Mouse (Mus musculus) hindbrain, embryonic 12.5 days (tissue): ENCODE measurements around the gene Btk. TPM values are rescaled to one million over a fixed set of nuclear protein-coding genes. Genes with fewer than 3 reads are reported as not detected.

Experiments used
- ATAC-seq: fragments of 200-750 bp; cut with Nextera tagmentation; 2 replicates; pipeline ENCODE4 v1.8.0; 2017; ENCODE audit warnings: moderate TSS enrichment; ENCODE audit not compliant: low FRiP score
- H3K27ac ChIP-seq: fragments of 300-500 bp; sonication (generic); 2 replicates; pipeline ENCODE4 v1.5.1; 2016; ENCODE audit warnings: mild to moderate bottlenecking
- H3K27me3 ChIP-seq: fragments of 300-500 bp; sonication (generic); 2 replicates; pipeline ENCODE4 v1.6.1; 2016; ENCODE audit warnings: mild to moderate bottlenecking
- H3K36me3 ChIP-seq: fragments of 300-500 bp; sonication (generic); 2 replicates; pipeline ENCODE4 v1.6.1; 2016; ENCODE audit warnings: mild to moderate bottlenecking
- H3K4me1 ChIP-seq: fragments of 300-500 bp; sonication (generic); 2 replicates; pipeline ENCODE4 v1.6.1; 2016
- H3K4me2 ChIP-seq: fragments of 300-500 bp; sonication (generic); replicated peaks from 2 replicates; pipeline ENCODE4 v1.6.1; 2016; ENCODE audit warnings: mild to moderate bottlenecking
- H3K4me3 ChIP-seq: fragments of 300-500 bp; sonication (generic); 2 replicates; pipeline ENCODE4 v1.5.1; 2016; ENCODE audit warnings: mild to moderate bottlenecking
- H3K9ac ChIP-seq: fragments of 300-500 bp; sonication (generic); 2 replicates; pipeline ENCODE4 v1.6.1; 2016; ENCODE audit warnings: mild to moderate bottlenecking, moderate library complexity
- H3K9me3 ChIP-seq: fragments of 300-500 bp; sonication (generic); replicated peaks from 2 replicates; pipeline ENCODE4 v1.6.1; 2016; ENCODE audit warnings: mild to moderate bottlenecking
- WGBS: fragments of 180-500 bp; shearing (Covaris S2); methylation state at CpG from one replicate; pipeline ENCODE4 v1.1.7; 2016; 5-methylcytosine and 5-hydroxymethylcytosine counted together
- polyA plus RNA-seq: library from polyadenylated mRNA; unstranded; fragments of >200 nt; fragmentation: Nextera tagmentation; extraction: Ambion mirVana; gene quantifications from 2 replicates; pipeline ENCODE4 v1.2.1, GENCODE M21; 2016

Gene Btk
- polyA plus RNA-seq, 1 experiment from 2014 or later, result 0.85 TPM

GRCm38 (mm10) chrX:134600659-134601379, 17.4 kb upstream of the Btk start, which contains the start of the genes Gla and Hnrnph2:
TSS of gene Gla (minus strand) at chrX:134601125.
TSS of gene Hnrnph2 (plus strand) at chrX:134601179.
- Histone ChIP-seq H3K9ac (peak within 1 kb of the TSS; percentile 59), H3K36me3 (no peaks in the 10 kb centered on the region), H3K9me3 (no peaks in the 10 kb centered on the region), H3K4me2 (peak within 1 kb of the TSS; percentile 55), H3K4me1 (peaks cover 3% of the 10 kb centered on the region; the same call in 1 of the 2 replicates), H3K27ac (peak within 1 kb of the TSS; percentile 90), H3K27me3 (no peaks in the 10 kb centered on the region), H3K4me3 (peak within 1 kb of the TSS; percentile 49)
- peak; percentile 98 for ATAC-seq
- WGBS, result 21% methylated on average over 33 of the region's 33 CpGs

DNA sequence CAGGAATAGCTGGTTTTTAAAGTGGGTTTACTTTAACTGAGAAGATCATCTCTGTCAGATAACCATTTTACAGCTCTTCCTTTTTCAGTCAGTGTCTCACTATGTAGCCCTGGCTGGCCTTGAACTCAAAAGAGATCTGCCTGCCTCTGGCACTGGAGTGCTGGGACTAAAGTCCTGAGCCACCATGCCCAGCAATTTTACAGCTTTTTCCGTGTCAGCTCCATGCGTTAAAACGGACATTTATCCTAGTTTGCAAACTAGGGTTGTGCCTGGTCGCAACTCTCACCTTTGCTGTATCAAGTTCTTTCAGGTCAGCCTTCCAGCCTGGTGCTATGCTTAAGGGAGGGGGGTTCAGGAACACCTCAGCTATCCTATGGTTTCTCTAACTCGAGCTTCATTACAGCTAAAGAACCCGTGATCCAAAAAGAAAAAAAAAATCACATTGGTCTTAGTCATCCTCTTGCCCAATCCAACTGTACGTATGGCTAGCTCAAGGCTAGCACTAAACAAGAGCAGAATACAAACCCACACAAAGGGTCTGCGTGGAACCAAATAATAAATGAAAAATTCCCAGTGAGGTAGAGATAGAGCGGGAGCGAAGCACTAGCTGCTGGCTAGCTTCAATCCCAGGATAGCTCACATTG, 16.7 kb upstream of the Btk start:
- H3K9me3 ChIP-seq, result no peaks in the 10 kb centered on the region
- peak; percentile 7; the same call in 1 of the 2 replicates for ATAC-seq
- H3K4me2 ChIP-seq, result peak overlapping the region; percentile 55
- no peak overlapping the region for H3K27ac ChIP-seq
- H3K9ac ChIP-seq, result peak overlapping the region; percentile 47
- H3K27me3 ChIP-seq, result no peaks in the 10 kb centered on the region
- H3K4me1 ChIP-seq, result peaks cover 3% of the 10 kb centered on the region; the same call in 1 of the 2 replicates
- H3K36me3 ChIP-seq, result no peaks in the 10 kb centered on the region
- H3K4me3 ChIP-seq, result peak overlapping the region; percentile 49
- WGBS, result 32% methylated on average over 10 of the region's 10 CpGs

GRCm38 (mm10) chrX:134589836-134590235, 6.5 kb upstream of the Btk start:
- WGBS, result 69% methylated on average over 5 of the region's 5 CpGs
- H3K4me1 ChIP-seq, result 0 out of 2 replicates have a peak, but pooled peaks cover 5% of the 10 kb centered on the region
- peaks cover 7% of the 10 kb centered on the region; the same call in 1 of the 2 replicates for H3K36me3 ChIP-seq
- H3K27me3 ChIP-seq, result no peaks in the 10 kb centered on the region
- H3K9me3 ChIP-seq, result no peaks in the 10 kb centered on the region
- no peak overlapping the region for H3K9ac ChIP-seq
- no peak overlapping the region for H3K27ac ChIP-seq
- no peak overlapping the region for H3K4me2 ChIP-seq
- ATAC-seq, result no peak
- no peak overlapping the region for H3K4me3 ChIP-seq

DNA sequence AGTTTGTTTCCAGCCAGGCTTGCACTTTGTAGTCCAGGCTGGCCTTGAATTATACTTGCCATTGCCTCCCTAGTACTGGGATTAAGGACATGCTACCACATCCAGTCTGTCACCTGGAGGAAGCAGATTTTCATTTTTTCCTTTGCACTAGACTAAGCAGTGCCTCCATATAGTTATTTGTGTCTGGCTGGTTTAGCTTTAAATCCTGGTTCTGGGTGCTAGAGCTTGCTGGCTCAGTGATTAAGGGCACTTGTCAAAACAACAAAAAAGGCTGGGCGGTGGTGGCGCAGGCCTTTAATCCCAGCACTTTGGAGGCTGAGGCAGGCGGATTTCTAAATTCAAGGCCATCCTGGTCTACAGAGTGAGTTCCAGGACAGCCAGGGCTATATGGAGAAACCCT, 5.6 kb upstream of the Btk start:
- peaks cover 7% of the 10 kb centered on the region; the same call in 1 of the 2 replicates for H3K36me3 ChIP-seq
- H3K27me3 ChIP-seq, result no peaks in the 10 kb centered on the region
- no peak overlapping the region for H3K27ac ChIP-seq
- no peak overlapping the region for H3K4me3 ChIP-seq
- H3K4me1 ChIP-seq, result 0 out of 2 replicates have a peak, but pooled peaks cover 5% of the 10 kb centered on the region
- H3K9me3 ChIP-seq, result no peaks in the 10 kb centered on the region
- no peak overlapping the region for H3K9ac ChIP-seq
- 84% methylated on average over 3 of the region's 3 CpGs for WGBS
- ATAC-seq, result no peak
- H3K4me2 ChIP-seq, result no peak overlapping the region

DNA sequence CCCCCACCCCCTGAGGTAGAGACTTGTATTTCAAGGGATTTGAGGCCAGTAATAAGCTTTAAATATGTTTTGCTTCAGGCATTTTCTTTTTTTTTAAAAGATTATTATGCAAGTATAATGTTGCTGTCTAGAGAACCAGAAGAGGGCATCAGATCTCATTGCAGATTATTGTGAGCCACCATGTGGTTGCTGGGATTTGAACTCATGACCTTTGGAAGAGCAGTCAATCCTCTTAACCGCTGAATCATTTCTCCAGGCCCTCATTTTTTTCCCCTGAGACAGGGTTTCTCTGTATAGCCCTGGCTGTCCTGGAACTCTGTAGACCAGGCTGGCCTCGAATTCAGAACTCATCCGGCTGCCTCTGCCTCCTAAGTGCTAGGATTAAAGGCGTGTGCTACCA, 4.9 kb upstream of the Btk start:
- H3K9me3 ChIP-seq, result no peaks in the 10 kb centered on the region
- 0 out of 2 replicates have a peak, but pooled peaks cover 5% of the 10 kb centered on the region for H3K4me1 ChIP-seq
- peaks cover 7% of the 10 kb centered on the region; the same call in 1 of the 2 replicates for H3K36me3 ChIP-seq
- H3K27ac ChIP-seq, result no peak overlapping the region
- no peak overlapping the region for H3K4me3 ChIP-seq
- no peak overlapping the region for H3K9ac ChIP-seq
- no peak for ATAC-seq
- H3K4me2 ChIP-seq, result no peak overlapping the region
- WGBS, result 74% methylated on average over 4 of the region's 4 CpGs
- no peaks in the 10 kb centered on the region for H3K27me3 ChIP-seq

- Histone ChIP-seq H3K4me2 (peak overlapping the region; percentile 58), H3K27me3 (no peaks in the 10 kb centered on the region), H3K9ac (peak overlapping the region; percentile 77), H3K4me1 (0 out of 2 replicates have a peak, but pooled peaks cover 5% of the 10 kb centered on the region), H3K9me3 (no peaks in the 10 kb centered on the region), H3K4me3 (peak overlapping the region; percentile 47), H3K27ac (no peak overlapping the region), H3K36me3 (peaks cover 7% of the 10 kb centered on the region; the same call in 1 of the 2 replicates)
- no peak for ATAC-seq
- WGBS, result 40% methylated on average over 8 of the region's 8 CpGs
Measured at GRCm38 (mm10) chrX:134586447-134586846, 3.1 kb upstream of the Btk start.

GRCm38 (mm10) chrX:134585103-134586002, 2.0 kb upstream of the Btk start, which contains the start of gene Rpl36a:
TSS of gene Rpl36a (plus strand) at chrX:134585654.
- WGBS, result 23% methylated on average over 45 of the region's 45 CpGs
- Histone ChIP-seq H3K4me3 (peak within 1 kb of the TSS; percentile 47), H3K9ac (peak within 1 kb of the TSS; percentile 77), H3K27ac (peak within 1 kb of the TSS; percentile 90), H3K27me3 (no peaks in the 10 kb centered on the region), H3K4me1 (0 out of 2 replicates have a peak, but pooled peaks cover 5% of the 10 kb centered on the region), H3K36me3 (peaks cover 7% of the 10 kb centered on the region; the same call in 1 of the 2 replicates), H3K9me3 (no peaks in the 10 kb centered on the region), H3K4me2 (peak within 1 kb of the TSS; percentile 58)
- ATAC-seq, result peak; percentile 96

DNA sequence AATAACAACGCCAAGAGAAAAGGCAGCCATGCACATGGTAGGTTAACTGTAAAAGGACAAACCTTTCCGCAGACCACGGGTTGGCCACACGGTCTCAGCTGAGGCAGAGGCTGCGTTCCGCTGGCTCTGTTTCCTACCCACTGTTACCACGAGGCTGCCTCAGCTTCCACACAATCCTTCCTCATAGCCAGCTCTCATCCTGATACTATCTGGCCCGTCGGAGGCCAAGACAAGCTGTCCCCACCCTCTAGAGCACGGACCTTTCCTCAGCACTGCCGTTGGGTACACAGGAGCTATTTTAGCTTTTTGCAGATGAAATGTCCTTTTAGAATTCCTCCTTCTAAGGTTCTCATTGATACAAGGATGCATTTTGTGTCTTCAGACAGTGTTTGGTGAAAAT, 1.1 kb downstream of the Btk start:
- WGBS, result 84% methylated on average over 11 of the region's 11 CpGs
- H3K4me3 ChIP-seq, result no peak overlapping the region
- no peaks in the 10 kb centered on the region for H3K9me3 ChIP-seq
- H3K9ac ChIP-seq, result no peak overlapping the region
- H3K4me1 ChIP-seq, result 0 out of 2 replicates have a peak, but pooled peaks cover 5% of the 10 kb centered on the region
- H3K27me3 ChIP-seq, result no peaks in the 10 kb centered on the region
- H3K36me3 ChIP-seq, result no peaks in the 10 kb centered on the region
- H3K4me2 ChIP-seq, result no peak overlapping the region
- H3K27ac ChIP-seq, result no peak overlapping the region
- no peak for ATAC-seq

- no peak overlapping the region for H3K4me3 ChIP-seq
- H3K36me3 ChIP-seq, result no peaks in the 10 kb centered on the region
- H3K9me3 ChIP-seq, result no peaks in the 10 kb centered on the region
- no peak overlapping the region for H3K4me2 ChIP-seq
- H3K9ac ChIP-seq, result no peak overlapping the region
- no peak overlapping the region for H3K27ac ChIP-seq
- no peaks in the 10 kb centered on the region for H3K27me3 ChIP-seq
- no peak for ATAC-seq
- WGBS, result 86% methylated on average over 14 of the region's 14 CpGs
- no peaks in the 10 kb centered on the region for H3K4me1 ChIP-seq
Measured at GRCm38 (mm10) chrX:134580528-134581305, 2.7 kb downstream of the Btk start.

GRCm38 (mm10) chrX:134577896-134578295, 5.5 kb downstream of the Btk start:
- Histone ChIP-seq H3K4me2 (no peak overlapping the region), H3K9me3 (no peaks in the 10 kb centered on the region), H3K4me3 (no peak overlapping the region), H3K4me1 (no peaks in the 10 kb centered on the region), H3K36me3 (no peaks in the 10 kb centered on the region), H3K27ac (no peak overlapping the region), H3K27me3 (no peaks in the 10 kb centered on the region), H3K9ac (no peak overlapping the region)
- no peak for ATAC-seq
- 91% methylated on average over 4 of the region's 4 CpGs for WGBS

DNA sequence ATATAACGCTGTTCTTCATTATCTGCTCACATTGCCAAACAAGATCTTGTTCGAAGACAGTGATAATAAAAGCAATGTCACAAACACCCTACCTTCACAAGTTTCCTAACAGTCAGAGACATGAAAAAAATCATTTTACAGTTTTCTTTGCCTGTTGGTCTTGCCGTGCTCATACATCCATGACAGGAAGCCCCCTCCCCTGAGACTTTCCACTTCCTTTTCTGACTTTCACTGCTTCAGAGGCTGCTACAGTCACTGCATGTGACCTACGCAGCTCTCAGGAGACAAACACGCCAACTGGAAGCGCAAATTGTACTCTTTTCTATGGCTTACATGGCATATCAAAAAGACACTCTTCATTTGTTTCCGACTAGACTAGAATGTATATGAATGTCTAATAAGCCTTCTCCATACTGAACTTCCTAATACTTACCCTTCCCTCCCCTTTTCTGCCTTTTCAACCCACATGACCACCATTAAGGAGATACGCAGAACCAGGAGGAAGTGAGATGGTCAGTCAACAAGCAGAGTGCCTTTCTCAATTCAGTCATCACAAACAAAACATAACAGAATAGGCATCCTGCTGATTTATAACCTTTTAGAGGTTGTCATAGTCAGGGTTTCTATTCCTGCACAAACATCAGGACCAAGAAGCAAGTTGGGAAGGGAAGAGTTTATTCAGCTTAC, 16.7 kb downstream of the Btk start:
- no peak for ATAC-seq
- Histone ChIP-seq H3K4me2 (no peak overlapping the region), H3K36me3 (no peaks in the 10 kb centered on the region), H3K27ac (no peak overlapping the region), H3K27me3 (no peaks in the 10 kb centered on the region), H3K4me1 (no peaks in the 10 kb centered on the region), H3K4me3 (no peak overlapping the region), H3K9me3 (no peaks in the 10 kb centered on the region), H3K9ac (no peak overlapping the region)
- WGBS, result 83% methylated on average over 8 of the region's 8 CpGs
